Mouse (Mus musculus) heart, embryonic 12.5 days (tissue): ENCODE results near the gene Prkd3. TPM values are rescaled to one million over a fixed set of nuclear protein-coding genes. Genes with fewer than 3 reads are reported as not detected.

Experiments used
- polyA plus RNA-seq: library from polyadenylated mRNA; unstranded; fragments of >200 nt; fragmentation: Nextera tagmentation; extraction: Ambion mirVana; gene quantifications from 2 replicates; pipeline ENCODE4 v1.2.1, GENCODE M21; 2016

Gene Prkd3
- polyA plus RNA-seq, 1 experiment from 2014 or later: 35.4 TPM

Other genes with a start within 250 kb of the Prkd3 start
- 23.8 and 25.1 TPM in 2 replicates for gene Heatr5b, start 185.5 kb downstream of the Prkd3 start, polyA plus RNA-seq
- gene Gpatch11, start 185.2 kb downstream of the Prkd3 start, polyA plus RNA-seq: 38.4 TPM in 2 replicates
- gene Eif2ak2, start 138.2 kb downstream of the Prkd3 start, polyA plus RNA-seq: 11.1 and 11.7 TPM in 2 replicates
- gene Sult6b1, start 113.8 kb downstream of the Prkd3 start, polyA plus RNA-seq: 0.15 TPM in 1 of 2 replicates, not detected in the other
- gene Cebpzos, start 104.3 kb downstream of the Prkd3 start, polyA plus RNA-seq: 78.2 and 80.4 TPM in 2 replicates
- gene Cebpz, start 83.8 kb downstream of the Prkd3 start, polyA plus RNA-seq: 37.5 and 40.4 TPM in 2 replicates
- 61.2 and 65.4 TPM in 2 replicates for gene Ndufaf7, start 83.7 kb downstream of the Prkd3 start, polyA plus RNA-seq
- gene Qpct, start 31.1 kb upstream of the Prkd3 start, polyA plus RNA-seq: 50.0 and 51.7 TPM in 2 replicates